Mouse (Mus musculus): ENCODE measurements around the gene B4galnt3.

The B4galnt3 gene

DNA sequence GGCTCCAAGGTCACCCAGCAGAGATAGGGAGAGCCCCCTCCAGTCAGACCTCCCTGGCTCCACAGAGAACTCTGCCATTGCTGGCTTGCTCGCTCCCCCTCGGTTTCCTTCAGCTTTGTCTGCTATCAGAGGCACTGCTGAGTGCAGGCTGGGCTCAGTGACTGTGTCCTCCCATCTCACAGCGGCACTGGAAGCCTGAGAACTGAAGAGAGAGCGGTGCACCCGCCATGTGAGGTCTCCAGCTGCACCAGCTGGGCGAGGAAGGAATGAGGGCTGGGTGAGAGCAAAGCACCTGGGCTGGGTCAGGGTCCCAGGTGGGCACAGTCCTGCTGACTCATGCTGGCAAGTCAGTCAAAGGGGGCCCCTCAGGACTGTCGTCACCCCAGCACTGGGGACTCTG, 108.6 kb downstream of the B4galnt3 start:
- no peak for DNase-seq (ENCODE audit: low spot score in 2 of 2)

- DNase-seq (ENCODE audit: low spot score in 2 of 2) = no peak
These were observed 109.2 kb downstream of the B4galnt3 start for GRCm38 (mm10) chr6:120185012-120185730.

DNA sequence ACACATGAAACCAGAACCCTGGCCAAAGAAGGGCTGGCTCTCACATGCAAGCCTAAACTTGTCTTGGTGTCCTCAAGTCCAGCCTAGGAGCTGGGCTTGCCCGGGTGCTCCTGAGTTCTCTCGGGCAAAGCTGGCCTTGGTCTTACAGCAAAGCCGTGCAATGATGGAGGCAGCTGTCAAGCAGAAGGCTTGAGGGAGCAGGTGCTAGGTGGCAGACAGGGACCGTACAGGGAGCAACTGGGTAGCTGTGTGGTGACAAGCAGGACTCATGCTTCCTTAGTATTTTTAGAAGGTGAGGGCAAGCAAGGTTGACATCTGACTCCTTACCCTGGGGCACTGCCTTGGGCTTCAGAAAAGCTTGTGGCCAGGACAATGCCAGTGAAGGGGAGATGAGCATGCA, 110.6 kb downstream of the B4galnt3 start:
- no peak for DNase-seq (ENCODE audit: low spot score in 2 of 2)

- no peak for DNase-seq (ENCODE audit: low spot score in 2 of 2)
These were observed 112.2 kb downstream of the B4galnt3 start for GRCm38 (mm10) chr6:120182160-120182559.

DNA sequence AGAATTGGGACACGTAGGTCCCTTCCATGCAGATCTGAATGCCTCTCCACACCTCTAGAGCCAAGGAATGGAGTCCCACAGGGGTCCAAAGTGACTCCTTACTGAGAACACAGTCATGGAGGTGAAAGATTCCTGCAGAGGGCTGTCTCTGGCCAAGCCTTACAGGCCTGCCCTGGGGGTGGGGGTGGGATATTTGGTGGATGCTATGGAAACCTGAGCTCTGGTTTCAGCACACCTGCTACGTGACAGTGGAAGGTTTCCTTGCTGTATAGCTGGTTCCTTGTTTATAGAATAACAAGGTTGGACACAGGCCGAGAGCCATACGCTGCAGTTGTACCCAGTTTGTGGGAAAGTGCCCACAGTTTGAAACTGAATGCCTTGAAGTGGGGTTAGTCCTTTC, 113.9 kb downstream of the B4galnt3 start:
- no peak for DNase-seq (ENCODE audit: low spot score in 2 of 2)

GRCm38 (mm10) chr6:120179756-120180206, 114.6 kb downstream of the B4galnt3 start:
- no peak for DNase-seq (ENCODE audit: low spot score in 2 of 2)

- DNase-seq (ENCODE audit: low spot score in 2 of 2) = no peak
These were observed 115.2 kb downstream of the B4galnt3 start for GRCm38 (mm10) chr6:120179044-120179755.

DNA sequence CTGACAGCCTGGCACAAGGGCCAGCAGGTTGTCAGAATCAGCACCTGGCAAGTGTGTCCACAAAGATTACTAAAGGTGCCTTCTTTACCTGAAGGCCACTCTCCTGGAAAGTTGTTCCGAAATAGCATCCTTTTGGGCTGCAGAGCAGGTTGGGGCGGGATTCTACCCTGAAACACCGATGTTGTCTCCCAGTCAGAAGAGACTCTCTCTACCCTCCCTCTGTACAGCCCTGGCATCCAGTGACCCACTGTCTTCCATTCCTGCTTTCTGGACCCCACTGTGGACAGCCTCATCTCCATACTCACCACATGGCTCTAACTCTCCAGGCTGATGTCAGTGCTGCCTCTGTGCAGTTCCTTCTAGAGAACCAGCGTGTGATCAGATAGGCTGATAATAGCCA, 118.7 kb downstream of the B4galnt3 start:
- no peak for DNase-seq (ENCODE audit: low spot score in 2 of 2)

- DNase-seq (ENCODE audit: low spot score in 2 of 2) = no peak
These were observed 119.7 kb downstream of the B4galnt3 start for GRCm38 (mm10) chr6:120174602-120175115.

DNA sequence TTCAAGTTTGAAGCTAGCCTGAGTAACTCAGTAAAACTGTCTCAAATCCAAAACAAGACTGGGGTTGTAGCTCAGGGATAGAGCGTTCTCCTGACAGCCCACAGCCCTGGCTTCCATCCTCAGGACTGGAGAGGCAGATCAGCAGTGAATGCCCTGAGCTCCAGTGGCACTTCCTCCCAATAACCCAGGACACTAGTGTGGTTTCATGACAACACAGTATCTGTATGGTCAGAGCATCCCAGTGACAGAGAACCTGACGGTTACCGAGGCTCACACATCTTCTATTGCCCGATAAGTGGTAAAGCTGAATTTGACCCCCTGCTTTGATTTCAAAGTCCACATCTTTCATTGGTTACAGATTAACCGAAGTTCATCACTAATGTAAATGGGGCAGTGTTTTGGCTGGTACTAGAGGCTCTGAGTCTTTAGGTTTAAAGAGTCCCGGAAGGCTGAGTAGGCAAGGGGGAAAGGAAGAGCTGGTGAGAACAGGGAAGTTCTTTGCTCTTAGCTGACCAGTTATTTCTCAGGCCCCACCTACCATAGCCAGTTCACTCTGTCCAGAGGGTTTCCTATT, 120.2 kb downstream of the B4galnt3 start:
- no peak for DNase-seq (ENCODE audit: low spot score in 2 of 2)

DNA sequence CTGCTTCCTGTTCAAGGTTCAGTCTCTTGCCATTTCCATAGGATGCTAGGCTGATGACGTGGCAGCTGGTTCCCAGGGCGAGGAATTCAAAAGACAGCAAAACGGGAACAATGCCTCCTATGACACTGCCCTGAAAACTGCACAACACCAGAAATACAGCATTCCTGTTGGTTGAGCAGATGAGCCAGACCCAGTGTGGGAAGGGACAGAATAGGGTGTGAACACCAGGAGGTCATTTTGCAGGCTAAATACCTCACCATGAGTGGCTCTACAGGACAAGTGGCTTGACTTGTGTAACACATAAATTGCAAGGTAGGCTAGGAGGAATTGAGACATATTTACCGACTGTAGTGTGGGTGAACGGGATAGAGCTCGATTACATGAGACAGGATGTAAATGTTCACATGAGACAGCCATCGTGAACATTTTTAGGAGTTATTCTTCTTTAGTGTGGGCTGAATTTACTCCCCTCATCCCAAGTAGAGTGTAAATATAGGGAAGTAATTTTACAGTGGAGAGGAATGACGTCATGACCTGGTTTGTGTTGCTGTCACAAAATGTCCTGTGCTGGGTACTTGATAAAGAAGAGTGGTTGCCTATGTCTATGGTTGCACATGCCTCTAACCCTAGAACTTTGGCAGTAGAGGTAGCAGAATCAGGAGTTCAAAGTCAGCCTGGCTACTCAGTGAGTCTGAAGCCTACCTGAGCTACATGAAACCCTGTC, 121.9 kb downstream of the B4galnt3 start:
- no peak for DNase-seq (ENCODE audit: low spot score in 2 of 2)

GRCm38 (mm10) chr6:120167574-120167973, 126.8 kb downstream of the B4galnt3 start:
- DNase-seq (ENCODE audit: low spot score in 2 of 2) = no peak

DNA sequence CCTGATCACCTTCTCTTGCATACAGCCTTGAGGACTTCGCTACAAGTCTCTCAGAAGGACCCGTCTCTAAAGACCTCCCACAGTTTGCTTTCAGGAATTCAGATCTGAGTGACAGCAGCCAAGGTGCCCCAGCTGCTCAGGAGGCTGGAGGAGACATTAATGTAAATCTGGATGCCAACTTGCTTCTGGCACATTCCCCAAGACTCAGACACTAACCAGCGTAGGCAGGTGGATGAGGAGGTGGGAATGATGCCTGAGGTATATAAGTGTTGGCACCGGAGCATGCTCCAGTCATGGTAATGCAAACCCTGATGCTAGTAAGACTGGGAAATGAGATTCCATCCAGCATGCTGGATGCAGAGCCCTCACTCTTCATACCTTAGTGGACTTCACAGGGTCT, 129.6 kb downstream of the B4galnt3 start:
- DNase-seq (ENCODE audit: low spot score in 2 of 2) = no peak

DNA sequence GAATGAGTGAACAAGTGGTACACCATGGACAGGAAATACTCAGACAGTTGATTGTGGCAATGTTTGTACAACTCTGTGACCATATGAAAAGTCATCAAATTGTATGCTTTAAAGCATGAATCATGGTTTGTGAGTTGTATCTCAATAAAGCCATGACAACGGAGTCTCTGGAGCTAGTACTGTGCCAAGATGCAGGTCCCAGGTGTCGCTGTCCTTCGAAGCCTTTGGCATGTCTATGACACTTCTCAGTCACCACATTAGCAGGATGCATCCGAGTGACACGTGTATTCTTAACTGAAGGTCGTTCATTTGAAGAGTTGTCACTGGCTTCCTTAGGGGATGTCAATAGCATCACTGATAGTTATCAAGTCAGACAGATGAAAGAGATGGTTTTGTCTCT, 131.4 kb downstream of the B4galnt3 start:
- DNase-seq (ENCODE audit: low spot score in 2 of 2) = no peak

DNA sequence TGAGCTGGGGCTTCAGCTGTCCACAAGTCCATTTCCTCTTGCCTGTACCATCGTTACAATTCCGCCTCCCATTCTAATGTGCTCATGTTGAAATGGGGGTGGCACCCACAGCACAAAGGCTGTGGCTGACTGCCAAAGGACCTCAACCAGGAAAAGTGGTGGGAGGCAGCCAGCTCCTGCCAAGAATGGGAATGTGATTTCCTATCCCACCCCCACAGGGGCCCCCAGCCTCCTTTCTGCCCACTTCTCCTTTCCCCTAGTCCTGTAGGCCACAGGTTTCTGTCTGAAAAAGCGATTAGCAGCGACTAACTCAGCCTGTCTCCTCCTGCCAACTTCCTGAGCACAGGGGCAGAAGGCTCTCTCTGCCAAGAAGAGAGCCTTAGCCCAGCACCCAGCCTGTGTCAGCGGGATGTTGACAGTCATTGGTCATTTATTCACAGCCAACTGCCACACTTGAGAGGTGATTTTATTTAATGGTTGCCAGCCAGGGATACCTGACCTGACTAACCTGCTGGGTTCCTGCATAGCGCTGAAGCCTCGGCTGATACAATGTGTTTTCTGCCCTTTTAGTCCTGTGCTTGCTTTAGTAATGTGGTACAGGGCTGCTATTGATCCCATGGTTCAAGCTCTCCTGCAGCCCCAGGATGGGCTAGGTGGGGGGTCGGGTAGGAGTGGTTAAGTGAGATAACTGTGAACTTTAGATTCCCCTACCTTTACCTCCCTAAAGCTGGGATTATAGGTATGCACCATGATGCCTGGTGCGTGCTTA, 135.0 kb downstream of the B4galnt3 start:
- peak; percentile 32 to 42 for DNase-seq (ENCODE audit: low spot score in 2 of 2)

- DNase-seq (ENCODE audit: low spot score in 2 of 2) = no peak
These were observed 136.9 kb downstream of the B4galnt3 start for GRCm38 (mm10) chr6:120157479-120157878.

DNA sequence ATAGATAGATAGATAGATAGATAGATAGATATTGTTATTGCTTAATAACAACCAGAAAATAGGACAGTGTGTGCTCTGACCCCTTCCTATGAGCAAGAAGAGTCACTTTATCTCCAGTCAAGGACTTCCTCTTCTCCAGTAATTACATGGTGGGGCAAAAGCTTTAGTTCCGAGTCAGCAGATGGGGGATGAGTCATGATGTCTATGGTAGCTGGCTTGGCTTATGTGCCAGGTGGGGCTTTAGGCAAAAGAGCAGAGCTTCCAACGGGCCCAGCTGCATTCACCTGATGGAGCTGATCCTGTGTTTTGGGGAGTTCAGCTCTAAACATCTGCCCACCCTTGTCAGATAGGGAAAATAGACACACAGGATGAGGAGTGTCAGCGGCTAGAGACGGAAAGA, 138.8 kb downstream of the B4galnt3 start:
- DNase-seq (ENCODE audit: low spot score in 2 of 2) = no peak

DNA sequence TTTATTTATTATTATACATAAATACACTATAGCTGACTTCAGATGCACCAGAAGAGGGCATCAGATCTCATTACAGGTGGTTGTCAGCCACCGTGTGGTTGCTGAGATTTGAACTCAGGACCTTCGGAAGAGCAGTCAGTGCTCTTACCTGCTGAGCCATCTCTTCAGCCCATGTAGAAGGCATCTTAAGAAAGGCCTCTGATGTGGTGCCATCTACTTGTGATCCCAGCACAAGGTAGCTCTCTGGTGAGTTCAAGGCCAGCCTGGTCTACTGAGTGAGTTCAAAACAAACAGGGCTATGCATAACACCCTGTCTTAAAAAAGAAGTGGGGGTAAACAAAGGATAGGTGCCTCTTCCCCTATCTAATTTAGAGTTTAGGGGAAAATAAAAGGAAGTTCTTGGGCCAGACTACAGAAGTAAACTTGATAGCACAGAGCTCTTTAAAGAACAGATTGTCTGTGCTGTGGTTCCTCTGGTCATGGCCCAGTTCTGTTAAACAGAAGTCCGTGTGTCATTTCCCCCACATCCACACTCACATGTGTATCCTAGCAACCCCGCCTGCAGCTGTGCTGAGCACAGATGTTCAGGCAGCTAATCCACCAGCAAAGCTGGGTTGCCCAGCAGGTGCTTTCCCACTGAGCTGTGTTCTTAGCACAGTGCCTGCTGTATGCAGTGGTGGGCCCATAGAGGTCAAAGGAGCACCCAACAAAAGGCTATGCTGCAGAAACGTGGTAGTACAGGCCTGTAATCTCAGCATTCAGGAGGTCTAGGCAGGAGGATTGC, 139.6 kb downstream of the B4galnt3 start:
- no peak for DNase-seq (ENCODE audit: low spot score in 2 of 2)

Measured in frontal cortex, postnatal 25 days (tissue).